Mouse (Mus musculus) layer of hippocampus, postnatal 14 days (tissue): ENCODE results near the gene Siva1. TPM values are rescaled to one million over a fixed set of nuclear protein-coding genes. Genes with fewer than 3 reads are reported as not detected.
A peak's percentile ranks its signal among the peaks of the same experiment; 100 is the strongest.

ENCODE experiments used
- DNase-seq, 2 experiments: peaks; one replicate each; pipeline ENCODE4 v3.0.0; 2021 to 2022; ENCODE audit warnings: low spot score in 2 of 2, mixed read lengths in 1 of 2
- microRNA-seq, 2 experiments: library from miRNA; unstranded; fragments of <30 nt; microRNA quantifications; one replicate each; pipeline ENCODE4 v1.2.0; 2021
- total RNA-seq, 2 experiments: library from RNA; stranded (reverse); gene quantifications; 2 replicates each; pipeline ENCODE4 v1.2.3; 2021

Siva1 gene
- total RNA-seq, 2 experiments from 2014 or later = 21.6 to 23.4 TPM

- peak; percentile 82 to 84 for DNase-seq
Measured at GRCm38 (mm10) chr12:112675245-112676035, 31.0 kb downstream of the Siva1 start.

DNA sequence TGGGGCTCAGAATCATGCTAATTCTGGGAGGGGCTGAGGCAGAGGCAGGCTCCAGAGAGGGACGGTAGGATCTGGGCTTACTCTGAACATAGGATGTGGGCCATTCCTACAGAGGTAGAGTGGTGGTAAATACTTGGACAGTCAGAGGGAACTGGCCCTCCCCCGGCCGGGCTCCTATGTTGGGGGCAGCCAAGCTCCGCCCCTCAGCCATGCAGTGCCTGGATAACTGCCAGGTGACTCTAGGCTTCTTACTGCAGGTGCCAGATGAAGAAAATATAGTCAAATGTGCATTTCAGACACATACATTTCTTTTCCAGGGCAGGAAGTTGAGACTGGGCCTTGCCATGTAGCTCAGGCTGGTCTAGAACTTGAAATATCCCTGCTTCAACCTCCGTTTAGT lies 32.6 kb downstream of the Siva1 start:
- no peak for DNase-seq

GRCm38 (mm10) chr12:112677943-112678554 lies 33.6 kb downstream of the Siva1 start:
- DNase-seq = no peak

DNA sequence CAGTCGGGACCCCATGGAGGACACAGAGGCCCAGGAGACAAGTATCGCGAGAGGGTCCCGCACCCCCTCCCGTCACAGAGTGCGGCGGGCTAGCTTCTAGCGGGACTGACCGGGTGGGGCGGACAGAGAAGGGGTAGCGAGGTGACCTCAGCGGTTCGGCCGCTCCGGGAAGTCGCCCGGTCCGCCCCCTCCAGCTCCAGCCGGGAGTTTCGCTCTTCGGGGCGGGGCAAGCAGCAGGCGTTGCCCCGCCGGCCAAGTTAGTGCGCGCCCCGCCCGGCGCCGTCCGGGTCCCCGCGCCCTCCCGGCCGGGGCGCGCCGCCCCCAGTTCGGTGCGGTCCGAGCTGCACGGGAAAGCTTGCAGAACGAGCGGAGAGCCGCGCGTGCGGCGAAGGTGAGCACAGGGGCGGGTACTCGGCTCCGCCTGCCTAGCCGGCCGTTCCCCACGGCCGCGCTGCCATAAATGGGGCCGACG lies 34.1 kb downstream of the Siva1 start, which contains the start of gene Zbtb42:
Gene Zbtb42 (plus strand): TSS at position 274 of the 472 bp plus-strand sequence.
- no peak for DNase-seq

- DNase-seq = no peak
Measured at GRCm38 (mm10) chr12:112679027-112679996, 34.8 kb downstream of the Siva1 start.

GRCm38 (mm10) chr12:112683351-112683750 lies 38.9 kb downstream of the Siva1 start:
- DNase-seq = no peak

GRCm38 (mm10) chr12:112688458-112688857 lies 44.0 kb downstream of the Siva1 start:
- no peak for DNase-seq

DNA sequence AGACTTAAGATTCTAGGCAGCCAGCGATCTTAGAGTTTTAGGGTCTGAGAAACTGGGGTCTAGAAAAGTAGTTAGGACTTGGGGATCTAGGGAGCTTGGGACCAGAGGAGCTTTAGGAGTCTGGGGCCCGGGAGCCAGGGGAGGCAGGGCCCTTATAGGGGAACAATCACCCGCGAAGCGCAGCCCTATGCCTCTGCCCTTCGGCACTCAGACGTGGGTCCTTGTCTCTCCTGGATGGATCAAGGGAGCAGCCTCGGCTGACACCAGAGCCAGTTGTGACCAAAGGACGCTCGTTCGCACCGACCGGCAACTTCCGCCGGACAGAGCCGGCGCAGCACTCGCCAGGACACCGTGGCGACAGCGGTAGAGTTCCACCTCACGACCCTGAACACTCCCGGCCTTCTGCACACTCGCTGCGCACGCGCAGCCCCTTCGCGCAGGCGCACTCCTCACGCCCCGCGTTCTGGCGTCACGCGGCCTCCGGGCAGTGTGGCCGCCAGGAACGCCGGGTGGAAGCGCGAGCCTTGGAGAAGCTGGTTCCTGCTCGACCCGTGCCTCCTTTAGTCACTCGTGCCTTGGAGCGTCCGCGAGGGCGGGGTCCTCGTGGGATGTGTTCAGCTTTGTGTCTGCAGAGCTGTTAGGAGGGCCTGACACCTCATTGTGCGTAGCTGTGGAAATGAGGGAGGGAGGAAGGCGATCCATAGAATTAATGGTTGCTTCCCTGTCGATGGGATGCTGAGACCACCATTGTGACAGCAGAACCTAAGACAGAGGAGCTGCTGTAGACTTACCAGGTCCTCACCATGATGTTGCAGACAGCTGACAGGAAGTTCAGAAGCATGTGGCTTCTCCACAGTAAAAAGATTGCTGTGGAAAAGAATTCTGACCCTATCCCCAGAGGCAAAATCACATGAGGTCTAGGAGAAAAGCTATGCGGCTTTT lies 49.0 kb downstream of the Siva1 start:
- DNase-seq = peak; percentile 95

GRCm38 (mm10) chr12:112694127-112694475 lies 49.6 kb downstream of the Siva1 start:
- DNase-seq = no peak

GRCm38 (mm10) chr12:112696806-112697425 lies 52.4 kb downstream of the Siva1 start:
- no peak for DNase-seq

Small RNAs within 50 kb of the gene (microRNA-seq; reads per million reads assigned to microRNA genes)
- gene Mir6939 = 2.5 to 3.2 reads per million in 2 experiments

Other genes with a start within 250 kb of the Siva1 start
- under 1 TPM; 0.45 to 0.67 TPM for gene A530016L24Rik, start 155.2 kb upstream of the Siva1 start, total RNA-seq
- gene Tmem179, start 127.9 kb upstream of the Siva1 start, total RNA-seq = 100 to 1,000 TPM; 119 to 130 TPM
- 100 to 1,000 TPM; 116 to 122 TPM for gene Inf2, start 55.9 kb upstream of the Siva1 start, total RNA-seq
- 1 to 10 TPM; 5.3 to 5.6 TPM for gene Adssl1, start 24.6 kb upstream of the Siva1 start, total RNA-seq
- gene Akt1, start 30.2 kb downstream of the Siva1 start, total RNA-seq = 100 to 1,000 TPM; 153 to 158 TPM
- under 1 TPM; 0.43 to 0.55 TPM for gene Zbtb42, start 34.1 kb downstream of the Siva1 start, total RNA-seq
- gene Cep170b, start 75.8 kb downstream of the Siva1 start, total RNA-seq = 100 to 1,000 TPM; 178 to 193 TPM
- gene Pld4, start 116.0 kb downstream of the Siva1 start, total RNA-seq = 10 to 100 TPM; 10.6 to 13.1 TPM
- gene Ahnak2, start 158.0 kb downstream of the Siva1 start, total RNA-seq = 1 to 10 TPM; 4.9 to 7.8 TPM
- gene Clba1, start 164.3 kb downstream of the Siva1 start, total RNA-seq = 10 to 100 TPM; 13.2 to 13.7 TPM
- 1 to 10 TPM; 8.1 to 9.2 TPM for gene Cdca4, start 184.7 kb downstream of the Siva1 start, total RNA-seq
- not detected for gene Gpr132, start 223.5 kb downstream of the Siva1 start, total RNA-seq